Mouse (Mus musculus): Measurements from ENCODE around the gene Rbpjl. TPM values are rescaled to one million over a fixed set of nuclear protein-coding genes. Genes with fewer than 3 reads are reported as not detected.

The Rbpjl gene
- polyA plus RNA-seq, 2 experiments from 2014 or later = not detected

- no peak for ATAC-seq
Measured at GRCm38 (mm10) chr2:164393126-164393525, 9.8 kb upstream of the Rbpjl start.

- ATAC-seq = no peak
Measured at GRCm38 (mm10) chr2:164396076-164396475, 6.9 kb upstream of the Rbpjl start.

DNA sequence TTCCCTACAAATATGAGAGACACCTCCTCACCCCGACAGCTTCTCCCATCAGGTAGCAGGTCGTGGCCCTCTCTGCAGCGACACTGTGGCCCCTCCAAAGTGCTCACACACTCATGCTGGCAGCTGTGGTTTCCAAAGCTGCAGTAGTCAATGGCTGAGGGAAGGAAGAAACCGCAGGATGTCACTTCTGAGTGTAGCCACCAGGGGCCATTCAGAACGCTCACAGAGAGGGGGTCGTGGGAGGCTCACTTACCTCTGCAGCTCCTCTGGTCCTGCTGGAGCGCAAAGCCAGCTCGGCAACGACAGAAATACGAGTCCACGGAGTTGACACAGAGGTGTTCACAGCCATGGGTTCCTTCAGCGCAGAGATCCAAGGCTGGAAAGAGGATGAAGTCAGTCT, 6.0 kb upstream of the Rbpjl start:
- no peak for ATAC-seq

- no peak for ATAC-seq
Measured at GRCm38 (mm10) chr2:164403396-164404081, 598 bp downstream of the Rbpjl start.

DNA sequence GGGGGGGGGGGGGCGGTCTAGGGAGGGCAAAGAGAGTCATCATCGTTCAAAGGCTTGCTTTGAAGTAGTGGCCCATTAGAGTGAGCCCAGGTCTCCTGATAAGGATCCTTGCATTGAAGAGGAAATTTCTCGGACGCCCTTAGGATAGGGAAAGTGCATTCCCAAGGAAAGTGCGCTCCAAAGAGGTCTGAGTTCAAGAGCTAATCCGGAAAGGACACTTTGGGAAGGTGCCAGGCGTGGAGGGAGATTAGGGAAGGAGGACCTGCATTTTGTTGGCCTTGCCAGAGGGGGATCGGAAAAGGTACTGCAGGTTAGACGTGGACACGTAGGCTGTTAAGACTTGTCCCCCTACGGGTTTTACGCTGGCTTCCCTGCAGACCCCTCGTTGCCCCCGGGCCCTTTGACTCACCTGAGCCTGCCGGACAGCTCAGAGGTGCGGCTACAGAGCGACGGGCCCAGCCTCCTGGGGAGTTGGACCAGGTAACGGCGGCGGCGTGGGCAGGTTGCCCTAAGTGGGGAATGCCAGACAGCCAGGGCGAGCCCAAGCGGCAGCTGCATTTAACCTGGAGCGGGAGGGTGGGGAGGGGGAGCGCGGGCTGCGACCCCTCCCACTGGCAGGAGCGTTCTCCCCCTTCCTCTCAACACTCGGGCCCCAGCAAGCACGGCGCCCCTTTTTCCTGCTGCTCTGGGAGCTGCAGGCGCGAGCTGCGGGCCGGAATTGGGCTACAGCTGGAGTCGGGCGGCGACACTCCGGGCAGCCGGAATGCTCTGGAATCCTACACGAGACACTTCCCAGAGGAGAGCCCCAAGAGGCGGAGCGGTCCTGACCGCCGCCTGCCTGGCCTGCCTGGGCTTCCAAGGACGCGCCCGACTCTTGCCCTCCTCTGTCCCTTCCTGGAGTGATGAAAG, 1.4 kb downstream of the Rbpjl start:
- ATAC-seq = no peak

DNA sequence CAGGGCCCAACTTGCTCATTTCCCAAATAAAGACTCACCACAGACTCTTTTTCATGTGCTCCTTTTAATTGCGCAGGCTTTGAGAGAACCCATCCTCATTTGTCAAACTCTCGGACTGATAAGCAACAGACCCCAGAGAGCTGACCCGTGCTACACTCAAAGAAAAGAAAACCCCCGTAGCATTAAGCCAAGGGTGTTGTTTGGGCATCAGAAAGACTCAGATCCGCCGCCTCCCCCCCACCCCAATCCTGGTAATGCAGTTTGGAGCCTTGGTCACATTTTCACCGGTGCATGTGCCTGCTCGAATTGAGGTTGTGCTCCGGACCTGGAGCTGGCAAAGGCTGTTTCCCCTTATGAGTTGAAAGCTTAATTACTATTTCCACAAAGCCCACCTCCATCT, 2.1 kb downstream of the Rbpjl start, which contains the start of gene Matn4:
Gene Matn4 (minus strand): TSS at position 101 of the 400 bp plus-strand sequence.
- no peak for ATAC-seq

GRCm38 (mm10) chr2:164405519-164405918, 2.6 kb downstream of the Rbpjl start:
- no peak for ATAC-seq

DNA sequence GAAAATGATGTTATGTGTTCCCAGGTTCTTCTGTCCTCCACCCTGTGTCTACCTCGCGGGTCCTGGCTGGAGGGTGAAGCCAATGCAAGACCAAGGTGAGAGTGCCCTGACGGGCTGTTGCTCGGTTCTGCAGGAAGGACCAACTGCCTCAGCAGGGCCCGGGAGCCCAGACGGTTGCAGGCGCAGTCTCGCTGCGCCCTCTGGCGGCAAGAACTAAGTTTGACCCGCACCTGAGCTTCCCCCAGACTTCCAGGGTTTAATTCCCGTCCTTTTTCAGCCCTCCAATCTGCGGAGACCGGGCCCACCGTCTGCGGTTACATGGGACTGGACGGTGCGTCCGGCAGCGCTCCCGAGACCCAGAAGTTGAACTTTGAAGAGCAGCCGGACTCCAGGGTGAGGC, 4.8 kb downstream of the Rbpjl start:
- ATAC-seq = no peak

DNA sequence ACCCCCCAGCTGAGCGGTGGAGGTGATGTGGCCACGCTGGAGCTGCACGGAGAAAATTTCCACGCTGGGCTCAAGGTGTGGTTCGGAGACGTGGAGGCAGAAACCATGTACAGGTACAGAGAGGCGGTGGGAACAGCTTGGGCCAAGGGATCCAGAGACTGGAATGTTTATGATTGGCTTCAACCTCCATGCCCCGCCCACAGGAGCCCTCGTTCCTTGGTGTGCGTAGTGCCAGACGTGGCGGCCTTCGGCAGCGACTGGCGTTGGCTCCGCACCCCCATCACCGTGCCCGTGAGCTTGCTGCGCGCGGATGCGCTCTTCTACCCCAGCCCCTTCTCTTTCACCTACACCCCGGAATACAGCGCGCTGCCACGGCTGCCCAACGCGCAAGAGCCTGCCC, 11.2 kb downstream of the Rbpjl start:
- no peak for ATAC-seq

- no peak for ATAC-seq
Measured at GRCm38 (mm10) chr2:164414581-164414980, 11.6 kb downstream of the Rbpjl start.

DNA sequence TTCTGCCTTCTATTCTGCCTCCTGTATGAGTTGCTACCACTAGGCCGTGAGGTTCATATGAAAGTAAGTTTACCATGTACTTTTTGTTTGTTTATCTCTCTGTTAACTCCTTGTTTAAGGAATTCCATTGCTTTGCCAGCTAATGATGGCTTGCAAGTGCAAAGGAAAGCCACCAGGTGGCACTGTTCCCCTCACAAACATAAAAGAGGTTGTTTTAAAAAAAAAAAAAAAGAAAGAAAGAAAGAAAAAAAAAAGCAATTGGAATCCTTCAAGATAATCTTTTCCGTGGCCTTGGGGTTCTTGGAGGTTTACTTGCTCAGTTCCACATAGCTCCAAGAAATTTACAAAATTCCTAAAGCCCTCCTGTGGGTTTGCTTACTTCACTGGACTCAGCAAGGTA, 14.3 kb downstream of the Rbpjl start:
- ATAC-seq = no peak

- no peak for ATAC-seq
Measured at GRCm38 (mm10) chr2:164418308-164418875, 15.5 kb downstream of the Rbpjl start.

GRCm38 (mm10) chr2:164419489-164419888, 16.5 kb downstream of the Rbpjl start:
- ATAC-seq = no peak

- no peak for ATAC-seq
Measured at GRCm38 (mm10) chr2:164421306-164421705, 18.4 kb downstream of the Rbpjl start.

DNA sequence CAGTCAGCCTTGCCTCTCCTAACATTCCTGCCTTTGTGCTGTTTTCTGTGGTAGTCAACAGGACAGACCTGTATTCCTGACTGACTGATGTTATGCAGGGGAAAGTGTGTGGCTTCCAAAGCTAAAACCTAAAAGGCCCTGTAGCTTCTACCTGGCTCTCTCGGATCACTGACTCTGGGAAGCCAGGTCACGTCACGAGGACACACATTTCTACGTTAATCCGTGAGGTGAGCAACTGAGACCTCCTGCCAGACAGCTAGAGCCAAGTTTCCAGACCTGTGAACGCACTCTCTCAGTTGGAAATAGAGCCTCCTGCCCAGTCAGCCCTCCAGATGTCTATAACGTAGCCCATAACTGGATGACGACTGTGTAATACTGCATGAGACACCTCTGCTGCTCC, 19.0 kb downstream of the Rbpjl start:
- ATAC-seq = no peak

- ATAC-seq = no peak
Measured at GRCm38 (mm10) chr2:164422675-164423393, 19.9 kb downstream of the Rbpjl start.

GRCm38 (mm10) chr2:164423464-164423863, 20.5 kb downstream of the Rbpjl start:
- ATAC-seq = no peak

DNA sequence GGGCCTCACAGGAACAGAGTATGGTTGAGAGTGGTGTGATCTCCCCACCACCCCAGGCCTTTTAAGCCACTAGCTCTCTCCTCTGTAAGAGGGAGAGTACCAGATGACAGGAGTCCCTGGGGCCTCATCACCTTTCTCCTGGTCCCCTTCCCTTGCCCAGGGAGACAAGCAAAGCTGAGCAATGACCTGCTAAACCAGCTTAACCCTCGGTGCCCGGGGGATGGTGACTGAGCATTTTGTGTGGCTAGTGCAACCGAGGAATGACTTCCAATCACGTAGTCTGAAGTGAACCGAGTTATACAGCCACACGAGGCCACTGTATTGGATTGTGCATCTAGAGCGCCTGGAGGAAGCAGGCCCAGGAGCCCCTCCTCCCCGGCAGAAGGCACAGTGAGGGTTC, 21.5 kb downstream of the Rbpjl start:
- ATAC-seq = no peak

DNA sequence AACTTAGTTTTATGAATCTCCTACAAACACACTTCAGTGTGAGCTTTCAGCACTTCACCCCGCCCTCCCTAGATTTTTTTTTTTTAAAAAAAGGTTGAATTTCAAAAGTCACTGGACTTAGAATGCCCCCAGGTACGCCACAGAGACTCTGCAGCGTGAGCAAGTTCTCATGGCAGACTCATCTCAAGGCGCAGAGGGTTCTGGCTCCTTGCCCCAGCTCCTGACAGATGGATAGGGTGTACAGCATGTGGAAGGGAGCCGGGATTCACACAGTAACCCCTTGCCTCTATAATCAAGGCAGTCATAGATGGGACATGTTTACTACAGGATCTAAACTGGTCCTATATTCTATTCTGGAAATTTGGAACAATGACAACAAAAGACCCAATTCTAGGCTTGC, 22.5 kb downstream of the Rbpjl start:
- no peak for ATAC-seq

DNA sequence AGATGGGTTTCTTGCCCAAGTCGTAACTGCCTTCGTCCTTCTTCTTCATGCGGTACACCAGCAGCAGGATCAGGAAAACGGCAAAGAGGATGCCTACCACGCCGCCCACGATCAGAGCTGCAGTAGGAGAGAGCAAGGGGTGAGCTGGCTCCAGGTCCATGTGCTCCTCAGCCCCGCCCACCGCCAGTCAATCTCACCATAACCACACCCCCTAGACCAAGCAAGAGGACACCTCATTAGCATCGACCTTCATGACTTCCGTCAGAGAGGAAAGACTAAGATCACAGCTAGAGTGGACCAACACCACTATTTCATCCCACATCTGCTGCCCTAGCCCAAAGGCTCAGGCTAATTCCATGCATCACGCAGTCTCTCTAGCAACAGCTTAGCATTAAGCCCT, 23.2 kb downstream of the Rbpjl start:
- no peak for ATAC-seq

DNA sequence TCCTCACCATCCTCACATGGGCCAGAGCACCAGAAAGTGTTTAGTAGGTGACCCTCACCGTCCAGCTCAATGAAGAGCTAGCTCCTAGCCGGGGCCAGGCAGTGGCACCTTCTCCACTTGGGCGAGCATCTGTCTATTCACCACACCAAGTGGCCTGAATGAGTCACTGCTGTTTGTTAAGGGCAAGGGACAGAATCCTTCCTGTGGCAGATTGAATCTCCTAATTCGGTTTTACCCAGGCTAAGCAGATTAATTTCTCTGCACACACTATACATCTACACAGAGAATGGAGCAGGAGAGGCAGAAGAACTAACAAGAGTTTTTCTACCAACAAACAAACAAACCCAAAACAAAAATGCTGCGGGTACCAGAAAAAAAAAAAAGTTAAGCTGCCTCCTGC, 24.0 kb downstream of the Rbpjl start:
- no peak for ATAC-seq

GRCm38 (mm10) chr2:164428451-164428850, 25.5 kb downstream of the Rbpjl start:
- no peak for ATAC-seq
